Mouse (Mus musculus) heart, embryonic 14.5 days (tissue): ENCODE measurements around the gene Ttyh2. TPM values are rescaled to one million over a fixed set of nuclear protein-coding genes. Genes with fewer than 3 reads are reported as not detected.
"Not testable (repeated sequence)": the region's sequence is repeated elsewhere in the genome, so short reads cannot be mapped to it uniquely, and the experiment has no call there.

Source experiments
- ATAC-seq: fragments of 200-750 bp; cut with Nextera tagmentation; 2 replicates; pipeline ENCODE4 v1.8.0; 2017; ENCODE audit warnings: low read depth, moderate TSS enrichment; ENCODE audit not compliant: insufficient number of reproducible peaks, insufficient read depth, low FRiP score
- H3K27ac ChIP-seq, 2 experiments: fragments of 200-500 bp in 1 of 2; fragments of 300-500 bp in 1 of 2; sonication (generic) in 1 of 2; replicated peaks in 1 of 2; 2 replicates each; pipeline ENCODE4 v1.5.1; 2012 to 2014; ENCODE audit warnings: low read depth in 2 of 2, low read length in 2 of 2, control low read depth in 1 of 2, mild to moderate bottlenecking in 1 of 2, mixed read lengths in 1 of 2; ENCODE audit not compliant: control insufficient read depth in 1 of 2, insufficient read depth in 1 of 2
- H3K27me3 ChIP-seq: fragments of 300-500 bp; sonication (generic); 2 replicates; pipeline ENCODE4 v1.6.1; 2014; ENCODE audit warnings: mild to moderate bottlenecking, low read length, control low read depth; ENCODE audit not compliant: control insufficient read depth, insufficient read depth
- H3K36me3 ChIP-seq: fragments of 300-500 bp; sonication (generic); 2 replicates; pipeline ENCODE4 v1.6.1; 2014; ENCODE audit warnings: mild to moderate bottlenecking, control low read depth, low read length, mixed read lengths; ENCODE audit not compliant: control insufficient read depth, insufficient read depth
- H3K4me1 ChIP-seq, 2 experiments: fragments of 200-500 bp in 1 of 2; fragments of 300-500 bp in 1 of 2; sonication (generic) in 1 of 2; 2 replicates each; pipeline ENCODE4 v1.6.1; 2012 to 2014; ENCODE audit warnings: low read length in 2 of 2, control low read depth in 1 of 2, mixed read lengths in 1 of 2; ENCODE audit not compliant: control insufficient read depth in 2 of 2, insufficient read depth in 2 of 2
- H3K4me2 ChIP-seq: fragments of 300-500 bp; sonication (generic); 2 replicates; pipeline ENCODE4 v1.6.1; 2014; ENCODE audit warnings: mild to moderate bottlenecking, low read length
- H3K4me3 ChIP-seq, 2 experiments: fragments of 200-500 bp in 1 of 2; fragments of 300-500 bp in 1 of 2; sonication (generic) in 1 of 2; 2 replicates each; pipeline ENCODE4 v1.5.1; 2012 to 2014; ENCODE audit warnings: low read length in 2 of 2, mild to moderate bottlenecking in 2 of 2, control low read depth in 1 of 2, low read depth in 1 of 2, moderate library complexity in 1 of 2; ENCODE audit not compliant: control insufficient read depth in 1 of 2, insufficient read depth in 1 of 2
- H3K9ac ChIP-seq: fragments of 300-500 bp; sonication (generic); 2 replicates; pipeline ENCODE4 v1.6.1; 2014; ENCODE audit warnings: mild to moderate bottlenecking, low read length
- H3K9me3 ChIP-seq: fragments of 300-500 bp; sonication (generic); 2 replicates; pipeline ENCODE4 v1.6.1; 2016; ENCODE audit warnings: low read length, control low read depth; ENCODE audit not compliant: control insufficient read depth
- WGBS: fragments of 180-500 bp; shearing (Covaris S2); extraction: QIAGEN DNeasy Blood & Tissue Kit; methylation state at CpG from one replicate; pipeline ENCODE4 v1.1.7; 2014; 5-methylcytosine and 5-hydroxymethylcytosine counted together
- polyA plus RNA-seq: library from polyadenylated mRNA; unstranded; fragments of >200 nt; fragmentation: Nextera tagmentation; extraction: Ambion mirVana; gene quantifications from 2 replicates; pipeline ENCODE4 v1.2.1, GENCODE M21; 2014

Ttyh2 gene
- polyA plus RNA-seq, 1 experiment from 2014 or later: 7.9 TPM

GRCm38 (mm10) chr11:114667932-114668285 lies 7.3 kb upstream of the Ttyh2 start:
- H3K4me3 ChIP-seq, H3K9me3 ChIP-seq, H3K9ac ChIP-seq, H3K27me3 ChIP-seq, H3K27ac ChIP-seq, H3K4me2 ChIP-seq, ATAC-seq: not testable (repeated sequence)
- WGBS: 21% methylated on average over 11 of the region's 11 CpGs
- peaks cover 12 to 20% of the 10 kb centered on the region in 2 experiments for H3K4me1 ChIP-seq
- peaks cover 29% of the 10 kb centered on the region for H3K36me3 ChIP-seq

- no peaks in the 10 kb centered on the region for H3K9me3 ChIP-seq
- peak; percentile 81 for ATAC-seq
- peaks cover 33% of the 10 kb centered on the region for H3K36me3 ChIP-seq
- 0% methylated on average over 20 of the region's 21 CpGs for WGBS
- peaks cover 12 to 20% of the 10 kb centered on the region in 2 experiments for H3K4me1 ChIP-seq
- peak within 1 kb of the TSS; percentile 94 for H3K9ac ChIP-seq
- peak within 1 kb of the TSS; percentile 86 to 95 for H3K4me3 ChIP-seq
- peaks cover 4% of the 10 kb centered on the region; the same call in 1 of the 2 replicates for H3K27me3 ChIP-seq
- peak within 1 kb of the TSS; percentile 89 for H3K4me2 ChIP-seq
- peak within 1 kb of the TSS; percentile 86 to 90 for H3K27ac ChIP-seq
Measured at GRCm38 (mm10) chr11:114668301-114668710, 6.9 kb upstream of the Ttyh2 start, which contains the start of gene Rpl38. Rpl38 (plus strand) TSS chr11:114668524.

- ATAC-seq: peak; percentile 70
- Histone ChIP-seq H3K27ac (peak overlapping the region; percentile 86 to 90), H3K9ac (peak overlapping the region; percentile 94), H3K4me3 (peak overlapping the region; percentile 86 to 95), H3K4me1 (peaks cover 12 to 20% of the 10 kb centered on the region in 2 experiments), H3K4me2 (peak overlapping the region; percentile 89), H3K36me3 (peaks cover 40% of the 10 kb centered on the region), H3K27me3 (peaks cover 4% of the 10 kb centered on the region; the same call in 1 of the 2 replicates), H3K9me3 (no peaks in the 10 kb centered on the region)
- under 1% methylated on average over 60 of the region's 60 CpGs for WGBS
Measured at GRCm38 (mm10) chr11:114668741-114669623, 6.2 kb upstream of the Ttyh2 start.

- Histone ChIP-seq H3K4me2 (peak overlapping the region; percentile 89), H3K9me3 (no peaks in the 10 kb centered on the region), H3K36me3 (peaks cover 42% of the 10 kb centered on the region), H3K4me1 (peaks cover 12 to 20% of the 10 kb centered on the region in 2 experiments), H3K27me3 (peaks cover 4% of the 10 kb centered on the region; the same call in 1 of the 2 replicates), H3K9ac (peak overlapping the region; percentile 94), H3K4me3 (peak overlapping the region; percentile 86 to 95), H3K27ac (peak overlapping the region; percentile 86 to 90; a peak in 3 of 4 replicates)
- WGBS: 21% methylated on average over 12 of the region's 12 CpGs
- no peak for ATAC-seq
Measured at GRCm38 (mm10) chr11:114669651-114670168, 5.5 kb upstream of the Ttyh2 start.

GRCm38 (mm10) chr11:114671147-114671546 lies 4.1 kb upstream of the Ttyh2 start:
- Histone ChIP-seq H3K4me1 (peaks cover 14 to 26% of the 10 kb centered on the region in 2 experiments), H3K36me3 (peaks cover 42% of the 10 kb centered on the region), H3K27me3 (peaks cover 2% of the 10 kb centered on the region; the same call in 1 of the 2 replicates), H3K4me2 (0 out of 2 replicates have a peak overlapping the region, but pooled peaks have one; percentile 89), H3K27ac (no peak overlapping the region), H3K9me3 (no peaks in the 10 kb centered on the region), H3K4me3 (no peak overlapping the region), H3K9ac (peak overlapping the region; percentile 94; the same call in 1 of the 2 replicates)
- WGBS: 94% methylated on average over 5 of the region's 5 CpGs
- ATAC-seq: no peak

- peaks cover 42% of the 10 kb centered on the region for H3K36me3 ChIP-seq
- H3K27ac ChIP-seq: no peak overlapping the region
- H3K9ac ChIP-seq: no peak overlapping the region
- no peak overlapping the region for H3K4me2 ChIP-seq
- H3K27me3 ChIP-seq: no peaks in the 10 kb centered on the region
- H3K9me3 ChIP-seq: no peaks in the 10 kb centered on the region
- no peak for ATAC-seq
- H3K4me1 ChIP-seq: peaks cover 22 to 34% of the 10 kb centered on the region in 2 experiments
- WGBS: 65% methylated on average over 9 of the region's 9 CpGs
- H3K4me3 ChIP-seq: no peak overlapping the region
Measured at GRCm38 (mm10) chr11:114672794-114673718, 2.2 kb upstream of the Ttyh2 start.

GRCm38 (mm10) chr11:114673719-114674050 lies 1.5 kb upstream of the Ttyh2 start:
- H3K27ac ChIP-seq: no peak overlapping the region
- no peak overlapping the region for H3K4me2 ChIP-seq
- H3K9ac ChIP-seq: no peak overlapping the region
- H3K9me3 ChIP-seq: no peaks in the 10 kb centered on the region
- H3K27me3 ChIP-seq: no peaks in the 10 kb centered on the region
- peaks cover 42% of the 10 kb centered on the region for H3K36me3 ChIP-seq
- no peak for ATAC-seq
- no peak overlapping the region for H3K4me3 ChIP-seq
- WGBS: 79% methylated on average over 2 of the region's 2 CpGs
- H3K4me1 ChIP-seq: peaks cover 22 to 34% of the 10 kb centered on the region in 2 experiments
